Mouse (Mus musculus) bone marrow, adult 2 months (tissue): ENCODE results near the gene D10Wsu102e.
"Not testable (repeated sequence)": the region's sequence is repeated elsewhere in the genome, so short reads cannot be mapped to it uniquely, and the experiment has no call there.

Experiments
- CTCF ChIP-seq: fragments of 200-500 bp; IDR thresholded peaks from 2 replicates; pipeline ENCODE4 v1.5.1; 2011; ENCODE audit warnings: low read length, control low read depth; ENCODE audit not compliant: control insufficient read depth, insufficient read depth
- POLR2A ChIP-seq: fragments of 200-500 bp; IDR thresholded peaks from 2 replicates; pipeline ENCODE4 v1.6.1; 2011; ENCODE audit warnings: low read depth, mild to moderate bottlenecking, control low read depth, low read length, borderline replicate concordance; ENCODE audit not compliant: control insufficient read depth

DNA sequence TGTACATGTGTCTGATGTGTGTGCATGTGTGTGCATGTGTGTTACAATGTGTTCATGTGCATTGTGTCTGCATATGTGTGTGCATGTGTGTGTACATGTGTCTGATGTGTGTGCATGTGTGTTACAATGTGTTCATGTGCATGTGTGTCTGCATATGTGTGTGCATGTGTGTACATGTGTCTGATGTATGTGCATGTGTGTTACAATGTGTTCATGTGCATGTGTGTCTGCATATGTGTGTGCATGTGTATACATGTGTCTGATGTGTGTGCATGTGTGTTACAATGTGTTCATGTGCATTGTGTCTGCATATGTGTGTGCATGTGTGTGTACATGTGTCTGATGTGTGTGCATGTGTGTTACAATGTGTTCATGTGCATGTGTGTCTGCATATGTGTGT lies 164.2 kb downstream of the D10Wsu102e start:
- TF ChIP-seq CTCF, POLR2A: not testable (repeated sequence)
